Mouse (Mus musculus) Patski (cell line): ENCODE measurements around the gene Id3. TPM values are rescaled to one million over a fixed set of nuclear protein-coding genes. Genes with fewer than 3 reads are reported as not detected.
A peak's percentile ranks its signal among the peaks of the same experiment; 100 is the strongest.

ENCODE experiments used
- ATAC-seq: fragments of 100-300 bp; one replicate; pipeline ENCODE4 v1.8.0; 2021
- CTCF ChIA-PET: fragments of 350-600 bp; sonication (Branson Sonifier 250); formaldehyde crosslinking; loops from one replicate; lab custom pipeline; 2022; ENCODE audit warnings: inconsistent platforms; lab: Charles Lee
- POLR2A ChIA-PET: fragments of 350-600 bp; sonication (Branson Sonifier 250); formaldehyde crosslinking; loops from one replicate; lab custom pipeline; 2022; ENCODE audit warnings: antibody characterized with exemption, inconsistent platforms; lab: Charles Lee
- DNase-seq: peaks from one replicate; pipeline ENCODE4 v3.0.0-alpha.2; 2011; ENCODE audit warnings: low read depth, low spot score
- H3K27me3 ChIP-seq: fragments of 371-371 bp; one replicate; pipeline ENCODE4 v1.5.1; 2021
- CTCF ChIP-seq: fragments of 100-300 bp; IDR thresholded peaks from one replicate; pipeline ENCODE4 v1.5.1; 2021
- in situ Hi-C: fragments of 300-500 bp; cut with MboI; formaldehyde crosslinking; loops from 3 replicates; pipeline ENCODE4 v1.11.1; 2018; ENCODE audit warnings: low pct_unique_long_range_greater_than_20kb, mixed read lengths
- polyA plus RNA-seq: library from polyadenylated mRNA; unstranded; gene quantifications from one replicate; pipeline ENCODE4 v1.2.3, GENCODE M21; 2021

Id3 gene
- polyA plus RNA-seq, 1 experiment from 2014 or later, result 175 TPM

GRCm38 (mm10) chr4:136163448-136163847, 20.2 kb downstream of the Id3 start:
- in situ Hi-C loops, result loop anchor here (5.0 to 25.0 kb wide), 3 partner anchors 39 to 351 kb away; partner anchors contain the start of gene Tcea3
- no peaks in the 10 kb centered on the region for H3K27me3 ChIP-seq
- TF ChIP-seq CTCF, result peak; percentile 93
- DNase-seq (no peak), ATAC-seq (no peak)
- POLR2A ChIA-PET, result no interaction called here
- CTCF ChIA-PET, result interaction anchor here (1.2 to 2.0 kb wide), 6 partner anchors 9 to 38 kb away, joined by 3 to 7 read pairs (median 4); partner anchors contain the start of gene E2f2

GRCm38 (mm10) chr4:136164981-136165380, 21.7 kb downstream of the Id3 start:
- CTCF ChIA-PET, result interaction anchor here (0.8 kb wide), 1 partner anchor 8 kb away, joined by 3 read pairs; no protein-coding TSS in a partner anchor
- DNase-seq (no peak), ATAC-seq (no peak)
- in situ Hi-C loops, result loop anchor here (5.0 to 25.0 kb wide), 3 partner anchors 37 to 353 kb away; partner anchors contain the start of gene Tcea3
- no peaks in the 10 kb centered on the region for H3K27me3 ChIP-seq
- no peak for TF ChIP-seq CTCF
- POLR2A ChIA-PET, result no interaction called here

DNA sequence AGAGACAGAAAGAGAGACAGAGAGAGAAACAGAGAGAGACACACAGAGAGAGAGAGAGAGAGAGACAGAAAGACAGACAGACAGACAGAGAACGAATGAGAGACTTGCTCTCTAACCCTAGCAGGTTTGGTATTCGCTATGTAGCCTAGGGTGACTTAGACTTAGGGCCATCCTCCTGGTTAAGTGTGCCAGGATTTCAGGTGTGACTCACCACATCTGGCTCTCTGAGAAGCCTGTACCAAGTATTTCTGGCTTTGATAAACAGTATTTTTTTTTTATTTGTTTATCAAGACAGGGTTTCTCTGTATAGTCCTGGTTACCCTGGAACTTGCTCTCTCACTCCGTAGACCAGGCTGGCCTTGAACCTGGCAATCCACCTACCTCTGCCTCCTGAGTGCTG, 24.4 kb downstream of the Id3 start:
- CTCF ChIA-PET, result interaction anchor here (0.8 kb wide), 1 partner anchor 9 kb away, joined by 3 read pairs; no protein-coding TSS in a partner anchor
- ATAC-seq (no peak), DNase-seq (no peak)
- no peaks in the 10 kb centered on the region for H3K27me3 ChIP-seq
- POLR2A ChIA-PET, result interaction anchor here (0.7 kb wide), 1 partner anchor 13 kb away, joined by 3 read pairs; no protein-coding TSS in a partner anchor
- no peak for TF ChIP-seq CTCF
- in situ Hi-C loops, result loop anchor here (10.0 to 25.0 kb wide), 2 partner anchors 77 to 355 kb away; partner anchors contain the start of gene Tcea3

DNA sequence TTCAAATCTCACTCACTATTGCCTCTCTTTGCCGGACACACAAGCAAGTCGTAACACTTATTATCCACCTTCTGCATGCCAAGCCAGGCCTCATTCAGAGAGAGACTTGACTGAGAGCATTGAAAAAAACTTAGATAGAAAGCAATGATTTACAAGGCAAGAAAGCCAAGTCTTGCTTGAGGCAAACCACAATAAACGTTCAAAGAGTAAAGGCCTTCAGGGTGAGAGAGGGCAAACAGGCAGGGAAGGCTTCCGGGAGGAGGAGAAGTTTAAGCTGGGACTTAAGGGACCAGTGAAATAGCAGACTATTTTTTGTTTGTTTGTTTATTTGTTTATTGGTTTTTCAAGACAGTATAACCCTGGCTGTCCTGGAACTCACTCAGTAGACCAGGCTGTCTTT, 27.1 kb downstream of the Id3 start:
- ChIA-PET CTCF (no interaction called here), POLR2A (no interaction called here)
- in situ Hi-C loops, result loop anchor here (25.0 kb wide), 1 partner anchor 358 kb away; no protein-coding TSS in a partner anchor

GRCm38 (mm10) chr4:136171455-136171854, 28.2 kb downstream of the Id3 start:
- POLR2A ChIA-PET, result no interaction called here
- DNase-seq (no peak), ATAC-seq (no peak)
- in situ Hi-C loops, result loop anchor here (25.0 kb wide), 1 partner anchor 359 kb away; no protein-coding TSS in a partner anchor
- no peaks in the 10 kb centered on the region for H3K27me3 ChIP-seq
- TF ChIP-seq CTCF, result no peak
- CTCF ChIA-PET, result no interaction called here

More for the DNA sequence above, 27.1 kb downstream of the Id3 start:
- DNase-seq (no peak), ATAC-seq (no peak)
- TF ChIP-seq CTCF, result no peak
- no peaks in the 10 kb centered on the region for H3K27me3 ChIP-seq

- DNase-seq (no peak), ATAC-seq (no peak)
- ChIA-PET CTCF (interaction anchor here (1.2 kb wide), 2 partner anchors 9 to 16 kb away, joined by 3 read pairs; no protein-coding TSS in a partner anchor), POLR2A (interaction anchor here (0.6 to 1.0 kb wide), 3 partner anchors 14 to 225 kb away, joined by 4 to 5 read pairs (median 5); no protein-coding TSS in a partner anchor)
- TF ChIP-seq CTCF, result no peak
- in situ Hi-C loops, result loop anchor here (25.0 kb wide), 1 partner anchor 360 kb away; no protein-coding TSS in a partner anchor
- no peaks in the 10 kb centered on the region for H3K27me3 ChIP-seq
These were observed 28.8 kb downstream of the Id3 start, which contains the start of gene E2f2 for GRCm38 (mm10) chr4:136172011-136172541. TSS of gene E2f2 (plus strand) at chr4:136172394.

DNA sequence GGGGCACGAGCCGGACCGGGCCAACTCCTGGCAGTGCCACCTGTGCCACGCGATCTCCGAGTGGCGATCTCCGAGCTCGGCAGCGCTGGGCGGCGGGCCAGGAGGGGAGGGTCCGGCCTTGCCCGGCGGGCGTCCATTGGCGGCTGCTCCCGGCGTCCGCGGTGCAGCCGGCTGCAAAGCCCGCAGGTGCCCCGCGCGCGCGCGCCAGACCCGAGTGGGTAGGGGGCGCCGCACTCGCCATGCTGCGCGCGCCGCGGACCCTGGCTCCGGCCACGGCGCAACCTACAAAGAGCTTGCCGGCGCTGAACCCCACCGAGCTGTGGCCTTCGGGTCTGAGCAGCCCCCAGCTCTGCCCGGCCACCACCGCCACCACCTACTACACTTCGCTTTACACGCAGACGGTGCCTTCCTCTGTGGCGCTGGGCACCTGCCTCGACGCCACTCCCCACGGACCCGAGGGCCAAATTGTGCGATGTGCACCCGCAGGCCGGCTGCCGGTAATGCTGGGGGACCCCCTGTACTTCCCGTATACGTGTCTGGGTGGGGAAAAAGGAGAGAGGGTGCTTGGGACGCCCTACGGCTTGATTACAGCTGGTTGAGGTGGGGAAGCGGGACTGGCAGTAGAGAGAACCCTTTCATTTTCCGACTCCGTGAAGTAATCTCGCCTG, 29.4 kb downstream of the Id3 start:
- no peak for TF ChIP-seq CTCF
- POLR2A ChIA-PET, result interaction anchor here (0.6 to 1.0 kb wide), 3 partner anchors 13 to 226 kb away, joined by 4 to 5 read pairs (median 5); no protein-coding TSS in a partner anchor
- no peaks in the 10 kb centered on the region for H3K27me3 ChIP-seq
- in situ Hi-C loops, result loop anchor here (25.0 kb wide), 1 partner anchor 360 kb away; no protein-coding TSS in a partner anchor
- no peak for DNase-seq
- ATAC-seq, result no peak
- CTCF ChIA-PET, result interaction anchor here (0.6 to 1.2 kb wide), 3 partner anchors 8 to 15 kb away, joined by 3 read pairs; no protein-coding TSS in a partner anchor

- ChIA-PET CTCF (interaction anchor here (0.6 to 1.2 kb wide), 3 partner anchors 9 to 15 kb away, joined by 3 read pairs; no protein-coding TSS in a partner anchor), POLR2A (interaction anchor here (0.9 to 1.0 kb wide), 2 partner anchors 12 to 226 kb away, joined by 5 read pairs; no protein-coding TSS in a partner anchor)
- ATAC-seq (no peak), DNase-seq (no peak)
- in situ Hi-C loops, result loop anchor here (25.0 kb wide), 1 partner anchor 361 kb away; no protein-coding TSS in a partner anchor
- no peaks in the 10 kb centered on the region for H3K27me3 ChIP-seq
- TF ChIP-seq CTCF, result no peak
These were observed 30.0 kb downstream of the Id3 start for GRCm38 (mm10) chr4:136173210-136173715.

GRCm38 (mm10) chr4:136174216-136175193, 31.2 kb downstream of the Id3 start:
- ATAC-seq (no peak), DNase-seq (no peak)
- POLR2A ChIA-PET, result no interaction called here
- no peak for TF ChIP-seq CTCF
- no peaks in the 10 kb centered on the region for H3K27me3 ChIP-seq
- in situ Hi-C loops, result loop anchor here (25.0 kb wide), 1 partner anchor 362 kb away; no protein-coding TSS in a partner anchor
- CTCF ChIA-PET, result interaction anchor here (0.7 to 1.2 kb wide), 2 partner anchors 10 to 15 kb away, joined by 3 read pairs; no protein-coding TSS in a partner anchor
